21 mouse cellular contexts compared by ENCODE assay signal in genomic region chr5:147618243-147618642, GRCm38 (mm10).
A peak's percentile ranks its signal among the peaks of the same experiment; 100 is the strongest.
DNase-seq lines count a peak whose midpoint lies in the region; ATAC-seq and TF ChIP-seq lines count a peak whose summit lies in the region.
"Had no signal": no experiment of that assay in that cellular context is flagged by ENCODE, and none has a peak within 500 bp of the region (broad histone marks: within the 10 kb centered on the region; RNA-seq: fewer than 3 reads in every experiment).

No protein-coding gene starts in this region.

- DNase-seq in adrenal gland, postnatal 36 days: peak; percentile 10 to 33
- DNase-seq in adrenal gland, postnatal 4 days (ENCODE audit: low spot score in 2 of 2): no peak
- no peak for DNase-seq in heart, postnatal 0 days (ENCODE audit: low spot score)
- no peak for DNase-seq in heart, embryonic 10.5 days (ENCODE audit: low spot score)
- DNase-seq in kidney, adult 2 months: peak; percentile 72
- peak; percentile 32 for DNase-seq in kidney, postnatal 10 days
- DNase-seq: cerebellum, adult 18-20 months; cerebellum, postnatal 36 days; lung, embryonic 14.5 days; thymus, postnatal 25 days had no signal

- no peak for TF ChIP-seq CTCF in heart, postnatal 0 days (IDR thresholded peaks at IDR 0.05; ENCODE audit: low read depth)
- TF ChIP-seq CTCF in kidney, adult 2 months (conservative IDR thresholded peaks at IDR 0.05; ENCODE audit: insufficient read depth, insufficient read length, low read depth, low read length): no peak

- H3K4me3 ChIP-seq in heart, postnatal 0 days (ENCODE audit: low read depth, low read length): no peak overlapping the region
- no peak overlapping the region for H3K4me3 ChIP-seq in heart, embryonic 10.5 days
- H3K4me3 ChIP-seq in kidney, adult 2 months (ENCODE audit: insufficient read depth, low read depth, low read length): no peak overlapping the region
- no peak overlapping the region for H3K4me3 ChIP-seq in neural tube, embryonic 15.5 days (replicated peaks)
- H3K4me3 ChIP-seq in forebrain, embryonic 16.5 days (replicated peaks; ENCODE audit: low read length): no peak overlapping the region
- H3K4me3 ChIP-seq: embryonic facial prominence, embryonic 15.5 days; forebrain, embryonic 10.5 days; heart, embryonic 13.5 days; hindbrain, embryonic 13.5 days; limb, embryonic 12.5 days; liver, embryonic 12.5 days; midbrain, embryonic 13.5 days; neural tube, embryonic 13.5 days had no signal

- no peaks in the 10 kb centered on the region for H3K36me3 ChIP-seq in heart, postnatal 0 days (replicated peaks; ENCODE audit: control insufficient read depth, insufficient read depth, low read length)
- peaks cover 7% of the 10 kb centered on the region; the same call in 1 of the 2 replicates for H3K36me3 ChIP-seq in heart, embryonic 10.5 days
- no peaks in the 10 kb centered on the region for H3K36me3 ChIP-seq in kidney, adult 2 months (ENCODE audit: control insufficient read depth, insufficient read depth, low read length)
- no peaks in the 10 kb centered on the region for H3K36me3 ChIP-seq in neural tube, embryonic 15.5 days
- H3K36me3 ChIP-seq in forebrain, embryonic 16.5 days (ENCODE audit: control insufficient read depth, insufficient read depth): no peaks in the 10 kb centered on the region
- H3K36me3 ChIP-seq: embryonic facial prominence, embryonic 15.5 days; forebrain, embryonic 10.5 days; hindbrain, embryonic 13.5 days; limb, embryonic 12.5 days; liver, embryonic 12.5 days; midbrain, embryonic 13.5 days; neural tube, embryonic 13.5 days had no signal

- TF ChIP-seq EP300 in heart, postnatal 0 days (IDR thresholded peaks at IDR 0.05; ENCODE audit: low read depth): no peak

- no peak for TF ChIP-seq POLR2A in kidney, adult 2 months (IDR thresholded peaks at IDR 0.05; ENCODE audit: low read depth, low read length)

- H3K27ac ChIP-seq in heart, postnatal 0 days (ENCODE audit: low read depth): peak overlapping the region; percentile 20; the same call in 1 of the 2 replicates
- H3K27ac ChIP-seq in heart, embryonic 10.5 days: no peak overlapping the region
- H3K27ac ChIP-seq in kidney, adult 2 months (ENCODE audit: insufficient read depth, low read depth, low read length): peak overlapping the region; percentile 22; the same call in 1 of the 2 replicates
- no peak overlapping the region for H3K27ac ChIP-seq in neural tube, embryonic 15.5 days (replicated peaks)
- H3K27ac ChIP-seq in forebrain, embryonic 16.5 days (ENCODE audit: low read length): no peak overlapping the region
- H3K27ac ChIP-seq: embryonic facial prominence, embryonic 15.5 days; forebrain, embryonic 10.5 days; heart, embryonic 13.5 days; hindbrain, embryonic 13.5 days; limb, embryonic 12.5 days; liver, embryonic 12.5 days; midbrain, embryonic 13.5 days; neural tube, embryonic 13.5 days had no signal

- no peak overlapping the region for H3K9ac ChIP-seq in heart, postnatal 0 days (replicated peaks; ENCODE audit: low read depth, low read length)
- H3K9ac ChIP-seq in neural tube, embryonic 15.5 days (replicated peaks): no peak overlapping the region
- no peak overlapping the region for H3K9ac ChIP-seq in forebrain, embryonic 16.5 days (replicated peaks; ENCODE audit: low read depth, low read length)
- H3K9ac ChIP-seq: embryonic facial prominence, embryonic 15.5 days; heart, embryonic 13.5 days; hindbrain, embryonic 13.5 days; limb, embryonic 12.5 days; liver, embryonic 12.5 days; lung, embryonic 14.5 days; midbrain, embryonic 13.5 days; neural tube, embryonic 13.5 days had no signal

- 71% methylated on average over 10 of the region's 10 CpGs for WGBS in heart, postnatal 0 days
- 79% methylated on average over 10 of the region's 10 CpGs for WGBS in heart, embryonic 10.5 days
- WGBS in kidney, adult 2 months: 60% methylated on average over 10 of the region's 10 CpGs
- WGBS in neural tube, embryonic 15.5 days: 87% methylated on average over 10 of the region's 10 CpGs
- WGBS in forebrain, embryonic 16.5 days: 86% methylated on average over 10 of the region's 10 CpGs

- no peak overlapping the region for H3K4me2 ChIP-seq in heart, postnatal 0 days (ENCODE audit: low read depth, low read length)
- no peak overlapping the region for H3K4me2 ChIP-seq in neural tube, embryonic 15.5 days
- H3K4me2 ChIP-seq in forebrain, embryonic 16.5 days (ENCODE audit: low read length): no peak overlapping the region
- H3K4me2 ChIP-seq: embryonic facial prominence, embryonic 15.5 days; heart, embryonic 13.5 days; hindbrain, embryonic 13.5 days; limb, embryonic 12.5 days; liver, embryonic 12.5 days; lung, embryonic 14.5 days; midbrain, embryonic 13.5 days; neural tube, embryonic 13.5 days had no signal

- ATAC-seq in heart, postnatal 0 days (ENCODE audit: insufficient read depth, low read depth): no peak
- no peak for ATAC-seq in neural tube, embryonic 15.5 days (ENCODE audit: low FRiP score)
- ATAC-seq in forebrain, embryonic 16.5 days: no peak
- ATAC-seq: inflammation-experienced regulatory T-cells, adult 6 months; liver, embryonic 12.5 days; midbrain, embryonic 13.5 days had no signal

- H3K4me1 ChIP-seq in heart, postnatal 0 days (ENCODE audit: control insufficient read depth, insufficient read depth): peaks cover 7% of the 10 kb centered on the region; the same call in 1 of the 2 replicates
- H3K4me1 ChIP-seq in heart, embryonic 10.5 days: peaks cover 21% of the 10 kb centered on the region; the same call in 1 of the 2 replicates
- no peaks in the 10 kb centered on the region for H3K4me1 ChIP-seq in kidney, adult 2 months (ENCODE audit: control insufficient read depth, insufficient read depth, low read length)
- no peaks in the 10 kb centered on the region for H3K4me1 ChIP-seq in neural tube, embryonic 15.5 days
- no peaks in the 10 kb centered on the region for H3K4me1 ChIP-seq in forebrain, embryonic 16.5 days (replicated peaks; ENCODE audit: control insufficient read depth, insufficient read depth, low read length)
- H3K4me1 ChIP-seq: embryonic facial prominence, embryonic 15.5 days; hindbrain, embryonic 13.5 days; liver, embryonic 12.5 days; neural tube, embryonic 13.5 days had no signal

- no peaks in the 10 kb centered on the region for H3K9me3 ChIP-seq in heart, postnatal 0 days (replicated peaks; ENCODE audit: control insufficient read depth, low read length)
- no peaks in the 10 kb centered on the region for H3K9me3 ChIP-seq in heart, embryonic 10.5 days
- no peaks in the 10 kb centered on the region for H3K9me3 ChIP-seq in neural tube, embryonic 15.5 days (replicated peaks)
- no peaks in the 10 kb centered on the region for H3K9me3 ChIP-seq in forebrain, embryonic 16.5 days (ENCODE audit: control insufficient read depth, low read length)
- H3K9me3 ChIP-seq: embryonic facial prominence, embryonic 15.5 days; forebrain, embryonic 10.5 days; hindbrain, embryonic 13.5 days; limb, embryonic 12.5 days; liver, embryonic 12.5 days; midbrain, embryonic 13.5 days; neural tube, embryonic 13.5 days had no signal

- no peaks in the 10 kb centered on the region for H3K27me3 ChIP-seq in heart, postnatal 0 days (ENCODE audit: control insufficient read depth, insufficient read depth, low read length)
- H3K27me3 ChIP-seq in heart, embryonic 10.5 days (ENCODE audit: insufficient read depth, poor library complexity, severe bottlenecking): no peaks in the 10 kb centered on the region
- H3K27me3 ChIP-seq in kidney, adult 2 months (replicated peaks; ENCODE audit: control insufficient read depth, insufficient read depth, low read length): no peaks in the 10 kb centered on the region
- H3K27me3 ChIP-seq in neural tube, embryonic 15.5 days (replicated peaks): no peaks in the 10 kb centered on the region
- H3K27me3 ChIP-seq in forebrain, embryonic 16.5 days (replicated peaks; ENCODE audit: control insufficient read depth, insufficient read depth, low read length): no peaks in the 10 kb centered on the region
- H3K27me3 ChIP-seq: embryonic facial prominence, embryonic 15.5 days; heart, embryonic 13.5 days; hindbrain, embryonic 13.5 days; limb, embryonic 12.5 days; liver, embryonic 12.5 days; midbrain, embryonic 13.5 days; neural tube, embryonic 13.5 days had no signal

Comparison
In these comparisons a context has a peak if more than half of its experiments do, and no peak if none do; other contexts are left out.
1. DNase-seq: peak in adrenal gland, postnatal 36 days (2 of 2), kidney, adult 2 months (single experiment) and kidney, postnatal 10 days (single experiment); none in adrenal gland, postnatal 4 days (0 of 2), heart, postnatal 0 days (single experiment) and heart, embryonic 10.5 days (single experiment).
2. H3K27ac ChIP-seq: peak in heart, postnatal 0 days (single experiment) and kidney, adult 2 months (single experiment); none in heart, embryonic 10.5 days (single experiment), neural tube, embryonic 15.5 days (single experiment) and forebrain, embryonic 16.5 days (single experiment).